Mouse (Mus musculus) monocyte, adult 2 months (primary cell): ENCODE measurements around the gene Gm47969.
"Not testable (repeated sequence)": the region's sequence is repeated elsewhere in the genome, so short reads cannot be mapped to it uniquely, and the experiment has no call there.

ENCODE experiments used
- DNase-seq, 2 experiments: peaks; one replicate each; pipeline ENCODE4 v3.0.0; 2022; ENCODE audit warnings: low spot score in 2 of 2, low read depth in 1 of 2

Gm47969 gene

DNA sequence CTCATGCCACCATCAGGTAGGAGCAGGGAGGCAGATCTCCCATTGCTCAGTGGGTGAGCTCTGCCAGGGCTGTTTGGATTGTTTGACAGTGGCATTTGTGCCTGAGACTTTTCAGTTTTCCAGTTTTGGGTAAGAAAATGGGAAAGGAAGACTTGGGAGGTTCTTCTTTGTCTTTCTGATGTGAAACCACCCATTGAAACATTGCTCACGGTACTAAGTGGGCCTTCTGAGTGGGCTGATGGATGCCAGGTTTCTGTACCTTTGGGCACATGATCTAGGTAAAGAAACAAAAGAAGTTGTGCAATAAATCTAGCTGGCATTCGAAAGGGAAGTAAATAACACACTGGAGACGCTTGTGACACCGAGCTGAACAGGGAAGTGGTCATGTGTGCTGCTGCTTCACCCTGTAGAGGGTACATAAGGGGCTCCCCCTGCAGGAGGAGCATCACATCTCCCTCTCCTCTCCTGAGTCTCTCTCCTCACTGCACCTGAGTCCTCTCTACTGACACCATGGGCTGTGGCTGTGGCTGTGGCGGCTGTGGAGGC, at the start of gene Gm47969:
TSS of gene Gm47969 (plus strand) at position 51 of the 546 bp plus-strand sequence.
- no peak for DNase-seq

DNA sequence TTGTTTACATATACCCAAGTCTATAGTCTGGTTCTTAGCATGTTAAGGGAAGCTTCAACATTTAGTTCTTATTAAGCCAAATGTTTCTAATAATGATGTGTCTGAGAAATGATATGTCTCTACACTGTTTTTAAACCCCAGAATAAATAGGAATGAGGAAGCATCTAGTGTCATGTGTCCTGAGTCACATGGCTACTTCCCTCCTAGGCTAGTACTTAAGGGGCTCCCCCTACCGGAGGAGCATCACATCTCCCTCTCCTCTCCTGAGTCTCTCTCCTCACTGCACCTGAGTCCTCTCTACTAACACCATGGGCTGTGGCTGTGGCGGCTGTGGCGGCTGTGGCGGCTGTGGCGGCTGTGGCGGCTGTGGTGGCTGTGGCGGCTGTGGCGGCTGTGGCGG, 44.4 kb upstream of the Gm47969 start, which contains the start of gene Gm47959:
TSS of gene Gm47959 (plus strand) at position 243 of the 400 bp plus-strand sequence.
- not testable (repeated sequence) for DNase-seq

DNA sequence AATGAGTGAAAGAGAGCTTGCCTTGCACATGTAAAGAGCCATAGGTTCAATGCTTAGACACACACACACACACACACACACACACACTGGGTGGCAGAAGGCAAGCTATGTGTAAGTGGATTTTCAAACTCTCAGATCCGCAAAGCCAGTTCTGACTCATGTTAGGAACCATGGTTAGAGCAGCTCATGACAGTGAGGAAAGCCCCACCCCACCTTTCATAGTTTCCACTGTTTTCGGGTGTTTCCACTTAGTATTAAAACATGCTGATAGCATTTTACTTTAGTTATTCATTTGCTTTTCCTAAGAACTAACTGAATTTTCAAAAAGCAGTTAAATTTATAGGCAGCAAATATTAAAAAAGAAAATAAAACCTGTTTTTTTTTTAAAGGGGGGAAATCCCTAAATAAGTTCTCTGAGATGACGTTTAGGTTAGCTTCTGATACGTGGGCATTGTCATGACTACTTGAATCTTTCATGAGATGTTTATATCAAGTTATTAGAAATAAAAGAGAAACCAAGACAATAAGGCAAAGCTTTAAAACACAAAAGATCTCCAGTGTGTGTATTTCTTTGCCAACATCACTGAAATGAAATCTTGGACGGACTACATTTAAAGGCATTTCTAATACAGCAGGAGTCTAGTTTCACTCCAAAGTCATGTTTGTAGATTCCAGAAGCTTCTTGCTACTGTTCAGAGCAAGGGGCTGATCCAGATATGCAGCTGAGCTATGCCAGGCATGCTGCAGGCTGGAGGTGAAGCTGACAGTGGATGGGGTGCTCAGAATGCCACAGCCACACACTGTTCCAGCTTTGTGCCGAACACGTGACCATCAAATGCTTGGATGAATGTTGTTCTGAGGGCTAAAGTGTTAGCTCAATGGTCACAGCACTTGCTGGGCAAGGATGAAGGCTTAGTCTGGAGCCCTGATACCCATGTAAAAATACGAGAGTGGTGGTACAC, 38.2 kb upstream of the Gm47969 start:
- DNase-seq, result no peak

DNA sequence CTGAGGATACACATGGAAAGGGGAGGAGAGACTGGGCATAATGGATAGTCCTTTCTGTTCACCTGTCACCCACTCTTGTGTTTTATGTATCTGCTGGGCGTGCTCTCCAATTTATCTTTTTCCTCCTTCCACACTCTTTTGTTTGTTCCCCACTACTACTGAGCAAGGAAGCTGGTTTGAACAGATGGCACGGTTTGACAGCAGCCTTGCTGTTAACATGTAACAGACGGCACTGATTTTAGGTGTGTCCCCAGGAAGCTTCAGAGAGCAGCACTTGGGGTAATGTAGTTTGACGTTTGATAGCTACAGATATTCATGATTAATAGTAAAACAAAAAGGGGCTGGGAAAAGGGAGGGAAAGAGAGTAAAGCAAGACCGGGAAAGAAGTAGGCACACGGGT, 37.3 kb upstream of the Gm47969 start:
- DNase-seq, result no peak

DNA sequence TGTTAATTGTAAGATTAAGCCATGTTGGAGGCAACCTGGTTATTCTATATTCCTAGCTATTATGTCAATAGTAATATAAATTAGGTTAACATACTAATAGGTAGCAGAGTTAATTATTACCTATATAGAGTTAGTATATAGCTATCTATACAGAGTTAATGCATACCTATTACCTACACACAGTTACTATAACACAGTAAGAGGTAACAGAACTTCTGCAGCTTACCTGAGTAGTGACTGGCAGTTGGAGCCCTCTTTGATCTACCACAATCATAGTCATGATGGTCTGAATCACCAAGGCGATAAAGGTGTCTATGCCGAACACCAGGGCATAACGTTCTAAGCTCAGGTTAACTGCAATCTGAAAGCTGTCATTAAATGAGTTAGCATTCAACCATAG, 30.3 kb upstream of the Gm47969 start:
- DNase-seq, result no peak

DNA sequence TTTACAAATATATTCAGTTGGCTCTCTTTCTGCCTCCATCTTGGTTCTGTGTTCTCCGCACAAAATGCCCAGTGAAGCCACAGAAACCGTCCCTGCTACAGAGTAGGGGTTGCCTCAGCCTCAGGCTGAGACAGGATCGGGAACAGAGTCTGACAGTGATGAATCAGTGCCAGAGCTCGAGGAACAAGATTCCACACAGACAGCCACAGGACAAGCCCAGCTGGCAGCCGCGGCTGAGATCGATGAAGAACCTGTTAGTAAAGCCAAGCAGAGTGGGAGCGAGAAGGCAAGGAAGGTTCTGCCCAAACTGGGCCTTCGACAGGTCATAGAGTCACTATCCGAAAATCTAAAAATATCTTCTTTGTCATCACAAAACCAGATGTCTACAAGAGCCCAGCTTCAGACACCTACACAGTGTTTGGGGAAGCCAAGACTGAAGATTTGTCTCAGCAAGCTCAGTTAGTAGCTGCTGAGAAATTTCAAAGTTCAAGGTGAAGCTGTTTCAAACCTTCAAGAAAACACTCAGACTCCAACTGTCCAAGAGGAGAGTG, 29.3 kb upstream of the Gm47969 start:
- DNase-seq, result no peak

DNA sequence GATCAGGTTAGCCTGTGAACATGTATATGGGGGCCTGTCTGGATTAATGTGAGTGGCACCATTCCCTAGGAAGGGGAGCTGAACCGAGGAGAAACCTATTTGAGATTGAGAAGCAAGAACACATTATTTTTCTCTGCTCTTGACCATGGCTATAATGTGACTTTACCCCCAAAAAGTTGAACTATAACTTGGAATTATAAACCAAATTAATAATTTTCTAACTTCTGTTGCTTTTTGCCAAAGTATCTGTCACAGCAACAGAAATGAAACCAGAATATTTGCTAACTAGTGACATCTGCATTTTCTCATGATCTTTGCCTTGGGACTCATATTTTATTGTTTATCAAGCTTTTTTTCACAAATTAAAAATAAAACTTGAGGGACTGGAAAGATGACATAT, 28.2 kb upstream of the Gm47969 start:
- no peak for DNase-seq

DNA sequence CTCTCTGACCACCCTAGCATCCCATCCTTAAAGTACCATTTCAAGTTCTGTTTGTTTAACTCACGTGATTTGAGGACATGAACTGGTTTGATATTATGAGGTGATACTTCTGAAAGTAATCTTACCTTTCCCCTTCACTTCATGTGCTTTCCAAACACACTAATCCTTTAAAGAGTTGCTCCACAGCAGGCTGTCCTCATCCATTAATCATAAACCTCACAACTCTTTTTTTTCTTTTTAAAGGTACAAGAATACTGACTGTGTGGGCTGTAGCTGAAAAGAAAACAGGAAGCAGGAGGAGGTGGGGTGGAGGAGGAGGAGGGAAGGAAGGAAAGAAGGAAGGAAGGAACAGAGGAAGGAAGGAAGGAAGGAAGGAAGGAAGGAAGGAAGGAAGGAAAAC, 12.8 kb upstream of the Gm47969 start:
- no peak for DNase-seq

DNA sequence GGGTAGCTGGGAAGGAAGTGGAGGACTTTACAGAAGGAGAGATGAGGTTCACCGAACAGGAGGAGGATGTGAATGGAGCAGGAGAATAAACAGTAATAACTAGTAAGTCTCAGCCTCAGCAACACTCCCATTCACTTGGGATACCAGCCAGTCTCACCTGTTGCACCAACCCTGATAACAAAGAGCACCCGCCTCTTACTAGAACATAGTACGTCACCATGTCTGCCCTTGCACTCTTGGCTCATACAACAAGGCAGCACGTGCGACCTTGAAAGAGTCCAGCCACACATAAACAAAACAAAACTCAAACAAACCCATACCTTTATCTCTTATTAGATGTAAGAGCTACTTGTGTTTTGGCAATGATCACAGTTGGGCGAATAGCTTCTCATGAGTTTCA, 12.2 kb upstream of the Gm47969 start:
- no peak for DNase-seq

DNA sequence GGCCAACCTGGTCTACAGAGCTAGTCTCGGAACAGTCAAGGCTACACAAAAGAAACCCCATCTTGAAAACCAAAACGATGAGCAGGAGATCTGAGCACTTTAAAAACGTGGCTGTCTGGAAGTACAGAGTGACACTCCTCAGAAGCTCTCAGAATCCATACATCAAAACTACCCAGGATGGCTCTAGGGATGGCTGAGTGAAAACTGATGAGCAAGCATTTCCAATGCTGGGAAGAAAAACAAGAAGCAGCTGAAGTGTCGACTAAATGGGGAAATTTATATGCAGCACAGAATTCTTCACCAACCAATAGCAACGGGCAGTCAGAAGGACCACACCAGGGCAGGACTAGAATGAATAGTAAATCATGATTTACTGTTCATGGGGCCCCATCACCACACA, 10.2 kb upstream of the Gm47969 start:
- no peak for DNase-seq

DNA sequence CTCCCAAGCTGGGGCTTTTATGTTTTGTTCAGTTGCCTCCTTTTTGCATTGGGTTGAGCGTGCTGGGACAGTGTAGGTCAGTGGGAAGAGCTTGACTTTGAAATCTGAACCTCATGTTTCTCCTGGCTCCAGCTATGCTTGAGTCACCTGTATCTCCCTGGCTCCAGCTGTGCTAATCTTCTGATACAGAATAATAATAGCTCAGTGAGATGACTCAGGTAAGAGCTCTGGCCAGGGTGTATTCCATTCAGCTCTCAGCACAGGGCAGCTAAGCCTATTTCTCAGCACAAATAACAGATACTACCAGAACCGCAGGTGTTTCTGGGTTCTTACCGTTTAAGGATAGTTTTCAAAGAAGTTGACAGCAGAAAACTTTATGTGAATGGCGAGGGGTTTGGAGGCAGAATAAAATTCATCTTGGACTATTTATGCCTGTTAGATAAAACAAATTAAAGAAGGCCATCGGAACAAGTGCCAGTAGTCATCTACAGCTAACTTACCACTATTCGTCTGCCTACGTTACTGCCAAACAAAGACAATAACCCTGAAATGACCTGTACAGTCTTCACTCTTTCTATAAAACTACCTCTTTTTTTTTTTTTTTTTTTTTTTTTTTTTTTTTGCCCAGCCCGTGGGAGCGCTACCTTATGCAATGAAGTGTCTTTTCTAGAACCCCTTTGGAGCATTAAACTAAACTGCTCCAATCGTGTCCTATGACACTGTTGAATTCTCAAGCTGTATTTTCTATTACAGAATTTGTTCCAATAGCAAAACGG, 7.7 kb upstream of the Gm47969 start:
- no peak for DNase-seq

DNA sequence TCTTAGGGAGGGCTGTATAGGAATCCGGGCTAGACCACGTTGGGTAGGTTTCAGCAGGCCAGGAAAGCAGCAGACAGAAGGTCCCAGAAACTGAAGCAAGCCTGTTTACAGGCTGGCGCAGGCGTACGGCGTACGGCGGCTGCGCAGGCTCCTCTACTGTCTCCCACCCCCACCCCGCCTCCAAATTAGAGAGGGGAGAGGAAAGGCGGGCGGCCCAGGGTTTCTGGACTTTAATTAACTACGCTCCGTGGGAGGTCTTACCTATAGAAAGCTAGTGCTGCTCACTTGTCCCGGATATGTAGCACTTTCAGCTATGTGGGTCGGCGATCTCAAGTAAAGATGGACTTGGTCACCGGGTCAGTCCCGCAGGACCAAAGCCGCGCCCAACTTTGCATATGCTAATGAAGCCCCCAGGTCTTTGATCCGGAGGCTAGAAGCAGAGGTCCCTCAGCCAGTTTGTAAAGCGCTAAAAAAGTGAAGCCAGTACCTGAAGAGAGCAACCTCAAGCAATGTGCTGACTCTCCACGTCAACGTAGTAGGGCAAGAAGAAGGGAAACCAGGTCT, 6.5 kb upstream of the Gm47969 start, which contains the start of gene Slc19a3:
TSS of gene Slc19a3 (minus strand) at position 340 of the 564 bp plus-strand sequence.
- no peak for DNase-seq

DNA sequence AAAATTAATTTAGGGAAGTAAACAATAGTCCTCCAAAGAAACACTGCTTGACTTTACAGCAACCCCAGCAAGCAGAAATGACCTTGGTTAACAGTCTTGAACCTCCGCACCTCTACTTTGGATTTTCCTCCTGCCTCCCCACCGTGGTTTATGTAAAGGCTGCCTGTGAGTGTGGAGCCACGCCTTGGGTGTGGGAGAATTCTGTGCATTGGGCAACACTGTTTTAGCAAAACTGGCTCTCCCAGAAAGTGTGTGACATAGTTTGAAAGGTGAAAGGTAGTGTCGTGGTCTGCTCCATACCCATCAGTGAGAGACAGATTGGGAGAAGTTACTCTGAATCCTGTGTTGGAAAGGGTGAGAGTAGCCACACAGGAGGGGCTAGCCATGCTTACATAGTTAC, 5.7 kb upstream of the Gm47969 start:
- DNase-seq, result no peak

DNA sequence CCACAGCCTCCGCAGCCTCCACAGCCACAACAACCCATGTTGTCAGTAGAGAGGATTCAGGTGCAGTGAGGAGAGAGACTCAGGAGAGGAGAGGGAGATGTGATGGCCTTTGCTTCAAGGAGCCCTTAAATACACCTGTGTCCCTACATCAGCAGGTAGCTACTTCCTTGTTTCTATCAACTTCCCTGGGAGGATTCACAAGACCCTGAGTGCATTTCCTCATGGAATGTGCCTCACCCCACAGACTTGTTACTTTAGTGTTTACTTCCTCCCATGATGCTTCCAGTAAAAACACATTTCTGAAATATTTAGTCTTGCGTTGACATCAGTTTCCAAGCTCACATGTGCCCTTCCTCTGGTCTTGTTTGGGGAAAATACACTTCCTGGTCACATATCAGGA, 2.4 kb upstream of the Gm47969 start, which contains the start of gene Krtap28-10:
TSS of gene Krtap28-10 (minus strand) at position 101 of the 400 bp plus-strand sequence.
- DNase-seq, result no peak

DNA sequence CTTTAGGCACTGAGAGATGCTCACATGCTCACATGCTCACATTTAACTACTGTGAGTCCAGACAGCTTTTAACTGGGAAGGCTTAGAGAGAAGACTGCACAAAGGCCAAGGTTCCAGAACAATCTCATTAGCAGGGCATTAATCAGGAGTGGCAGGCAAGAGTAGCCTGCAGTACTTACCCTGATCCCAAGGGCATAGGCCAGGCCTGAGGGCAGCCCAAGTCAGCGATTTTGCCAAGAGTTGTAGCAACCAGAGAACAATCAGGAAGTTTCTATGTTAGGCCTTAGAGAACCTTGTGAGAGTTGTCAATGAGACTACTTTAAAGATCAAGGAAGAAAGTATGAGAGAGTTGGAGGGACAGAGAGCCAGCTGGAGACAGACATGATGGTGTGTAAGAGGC, 13.7 kb downstream of the Gm47969 start:
- DNase-seq, result no peak

DNA sequence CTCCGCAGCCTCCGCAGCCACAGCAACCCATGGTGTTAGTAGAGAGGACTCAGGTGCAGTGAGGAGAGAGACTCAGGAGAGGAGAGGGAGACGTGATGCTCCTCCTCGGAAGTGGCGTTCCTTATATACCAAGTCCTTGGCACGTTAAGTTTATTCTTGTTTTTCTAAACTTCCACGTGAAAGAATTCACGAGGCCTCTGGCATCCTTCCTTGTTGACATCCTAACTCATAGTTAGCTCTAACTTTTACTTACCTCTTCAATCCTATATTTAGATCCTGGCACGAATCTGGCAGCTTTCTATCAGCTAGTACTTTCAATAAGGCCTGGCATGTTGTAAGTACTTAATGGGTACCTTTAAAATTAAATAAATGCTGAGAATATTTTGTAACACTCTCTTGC, 14.5 kb downstream of the Gm47969 start, which contains the start of gene A030005K14Rik:
TSS of gene A030005K14Rik (minus strand) at position 101 of the 400 bp plus-strand sequence.
- DNase-seq, result no peak

DNA sequence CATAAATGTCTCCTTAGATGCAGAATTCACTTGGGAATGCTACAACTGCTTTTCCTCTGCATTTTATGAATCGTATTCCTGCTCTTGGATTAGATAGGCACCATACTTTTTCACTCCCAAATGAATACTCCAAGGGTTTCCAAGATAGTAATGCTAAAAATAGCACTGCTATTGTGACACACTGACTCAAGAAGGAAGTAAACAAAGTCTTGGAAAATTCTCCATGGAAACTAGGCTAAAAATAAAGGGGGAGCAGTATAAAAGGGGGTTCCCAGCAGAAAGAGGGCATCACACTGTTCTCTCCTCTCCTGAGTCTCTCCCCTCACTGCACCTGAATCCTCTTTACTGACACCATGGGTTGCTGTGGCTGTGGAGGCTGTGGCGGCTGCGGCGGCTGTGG, 15.9 kb downstream of the Gm47969 start, which contains the start of gene Krtap28-13:
TSS of gene Krtap28-13 (plus strand) at position 288 of the 400 bp plus-strand sequence.
- DNase-seq, result no peak

DNA sequence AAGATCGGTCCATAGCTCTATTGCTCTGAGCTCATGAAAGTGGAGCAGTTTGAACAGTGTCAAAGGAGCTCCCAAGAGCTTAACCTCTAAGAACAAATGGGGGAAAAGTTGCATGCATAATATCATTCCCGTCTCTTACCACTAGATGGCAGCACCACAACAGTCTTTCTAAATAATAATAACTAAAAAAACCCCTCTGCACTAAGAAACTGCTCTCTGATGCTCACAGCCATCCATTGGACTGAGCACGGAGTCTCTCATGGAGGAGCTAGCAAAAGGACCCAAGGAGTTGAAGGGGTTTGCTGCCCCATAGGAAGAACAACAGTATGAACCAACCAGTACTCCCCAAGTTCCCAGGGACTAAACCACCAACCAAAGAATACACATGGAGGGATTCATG, 20.1 kb downstream of the Gm47969 start:
- no peak for DNase-seq

DNA sequence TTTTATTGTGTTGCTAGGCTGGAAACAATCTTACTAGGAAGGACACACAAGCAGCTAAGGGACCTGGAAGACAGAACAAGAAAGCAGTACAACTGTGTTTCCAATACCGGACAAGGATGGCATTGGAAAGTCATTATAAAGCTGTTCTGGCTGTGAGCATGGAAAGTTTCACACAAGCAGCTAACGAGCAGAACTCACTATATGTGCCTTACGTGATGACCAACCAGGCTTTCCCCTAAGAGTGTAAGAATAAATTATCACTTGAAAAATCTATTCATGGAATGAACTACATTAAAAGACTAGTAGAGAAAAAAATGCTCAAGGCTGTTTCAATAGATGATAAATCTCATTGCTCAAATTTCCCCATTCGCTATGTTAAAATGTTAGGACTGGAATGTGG, 21.8 kb downstream of the Gm47969 start:
- no peak for DNase-seq

DNA sequence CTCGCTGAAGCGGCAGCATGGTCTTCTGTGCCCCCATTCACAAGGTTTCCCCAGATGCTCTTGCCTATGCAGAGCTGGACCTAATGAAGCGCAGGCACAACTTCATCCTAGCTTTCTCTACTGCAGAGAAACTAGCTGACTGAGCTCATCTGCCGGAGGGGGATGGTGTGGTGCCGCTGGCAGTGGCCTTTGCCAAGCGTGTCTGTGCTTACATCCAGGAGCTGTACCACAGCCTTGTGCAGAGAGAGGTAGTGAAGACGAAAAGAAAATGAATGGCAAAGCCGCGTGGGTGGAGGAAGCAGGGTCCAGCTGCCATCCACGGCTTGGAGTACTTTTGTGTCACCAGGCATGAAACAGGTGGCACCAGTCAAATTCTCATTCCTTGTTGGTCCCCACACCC, 22.5 kb downstream of the Gm47969 start:
- DNase-seq, result no peak
